Mouse (Mus musculus): ENCODE data around the gene Gpr83. TPM values are rescaled to one million over a fixed set of nuclear protein-coding genes. Genes with fewer than 3 reads are reported as not detected.

Gpr83 gene
- polyA plus RNA-seq, 1 experiment from 2014 or later, result 0.24 TPM

DNA sequence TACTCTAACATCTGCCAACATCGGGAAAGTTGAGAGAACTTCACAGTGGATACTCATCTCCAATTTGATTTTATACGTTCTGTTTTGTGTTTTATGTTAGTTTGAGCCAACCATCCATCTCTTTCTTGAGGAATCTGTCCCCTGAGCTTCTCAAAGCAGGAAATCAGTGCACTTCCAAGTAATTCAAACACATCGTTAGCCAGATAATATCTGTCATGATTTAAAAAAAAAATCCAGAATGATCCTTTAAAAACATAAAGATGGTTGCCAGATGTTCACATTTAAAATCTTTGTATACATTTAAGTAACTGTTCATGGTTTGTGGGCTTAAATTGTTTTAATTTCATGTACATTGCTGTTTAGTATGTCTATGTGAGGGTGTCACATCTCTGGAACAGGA, 45.9 kb downstream of the Gpr83 start:
- Histone ChIP-seq H3K4me2 (ENCODE audit: low read depth, low read length) (no peak overlapping the region), H3K27me3 (ENCODE audit: control insufficient read depth, insufficient read depth, low read depth, low read length) (no peaks in the 10 kb centered on the region), H3K9me3 (ENCODE audit: control insufficient read depth, low read length) (no peaks in the 10 kb centered on the region), H3K27ac (ENCODE audit: low read length) (no peak overlapping the region), H3K9ac (ENCODE audit: low read length) (no peak overlapping the region), H3K36me3 (ENCODE audit: control insufficient read depth, insufficient read depth, low read length) (no peaks in the 10 kb centered on the region), H3K4me3 (ENCODE audit: low read length) (no peak overlapping the region), H3K4me1 (replicated peaks; ENCODE audit: control insufficient read depth, insufficient read depth, low read length) (peaks cover 25% of the 10 kb centered on the region)
- WGBS, result 34% methylated on average over 3 of the region's 3 CpGs
- no peak for ATAC-seq (ENCODE audit: low read depth)

- H3K9me3 ChIP-seq (ENCODE audit: control insufficient read depth, low read length), result no peaks in the 10 kb centered on the region
- H3K27ac ChIP-seq (ENCODE audit: low read length), result no peak overlapping the region; the same call in 1 of the 2 replicates
- H3K9ac ChIP-seq (ENCODE audit: low read length), result no peak overlapping the region
- no peaks in the 10 kb centered on the region for H3K27me3 ChIP-seq (ENCODE audit: control insufficient read depth, insufficient read depth, low read depth, low read length)
- H3K4me1 ChIP-seq (replicated peaks; ENCODE audit: control insufficient read depth, insufficient read depth, low read length), result peaks cover 20% of the 10 kb centered on the region
- no peaks in the 10 kb centered on the region for H3K36me3 ChIP-seq (ENCODE audit: control insufficient read depth, insufficient read depth, low read length)
- peak; percentile 56 for ATAC-seq (ENCODE audit: low read depth)
- 20% methylated on average over 7 of the region's 7 CpGs for WGBS
- no peak overlapping the region for H3K4me2 ChIP-seq (ENCODE audit: low read depth, low read length)
- H3K4me3 ChIP-seq (ENCODE audit: low read length), result no peak overlapping the region
These were observed 47.9 kb downstream of the Gpr83 start for GRCm38 (mm10) chr9:14907816-14908415.

DNA sequence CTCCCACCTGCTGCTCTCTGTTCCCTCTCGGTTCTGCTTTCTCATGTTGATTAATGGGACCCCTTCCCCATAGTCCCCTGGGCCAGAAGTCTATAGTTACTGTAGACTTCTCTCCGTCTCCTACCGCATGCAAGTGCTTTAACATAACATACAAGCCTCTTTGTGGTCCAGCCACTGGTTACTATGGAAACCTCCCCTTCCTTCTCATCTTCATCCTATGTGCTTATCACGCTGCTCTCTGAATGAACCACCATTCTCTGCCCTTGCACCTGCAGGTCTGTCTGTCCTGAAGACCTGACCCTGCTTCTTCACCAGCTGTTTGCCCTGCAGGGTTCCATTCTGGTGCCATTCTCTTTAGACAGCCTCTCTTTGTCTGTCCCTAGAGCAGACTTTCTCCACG, 50.0 kb downstream of the Gpr83 start:
- Histone ChIP-seq H3K36me3 (ENCODE audit: control insufficient read depth, insufficient read depth, low read length) (no peaks in the 10 kb centered on the region), H3K27me3 (ENCODE audit: control insufficient read depth, insufficient read depth, low read depth, low read length) (no peaks in the 10 kb centered on the region), H3K4me2 (ENCODE audit: low read depth, low read length) (no peak overlapping the region), H3K9ac (ENCODE audit: low read length) (no peak overlapping the region), H3K4me3 (ENCODE audit: low read length) (no peak overlapping the region), H3K27ac (ENCODE audit: low read length) (no peak overlapping the region), H3K9me3 (ENCODE audit: control insufficient read depth, low read length) (no peaks in the 10 kb centered on the region), H3K4me1 (replicated peaks; ENCODE audit: control insufficient read depth, insufficient read depth, low read length) (peaks cover 13% of the 10 kb centered on the region)
- no peak for ATAC-seq (ENCODE audit: low read depth)
- 59% methylated on average over 5 of the region's 5 CpGs for WGBS

DNA sequence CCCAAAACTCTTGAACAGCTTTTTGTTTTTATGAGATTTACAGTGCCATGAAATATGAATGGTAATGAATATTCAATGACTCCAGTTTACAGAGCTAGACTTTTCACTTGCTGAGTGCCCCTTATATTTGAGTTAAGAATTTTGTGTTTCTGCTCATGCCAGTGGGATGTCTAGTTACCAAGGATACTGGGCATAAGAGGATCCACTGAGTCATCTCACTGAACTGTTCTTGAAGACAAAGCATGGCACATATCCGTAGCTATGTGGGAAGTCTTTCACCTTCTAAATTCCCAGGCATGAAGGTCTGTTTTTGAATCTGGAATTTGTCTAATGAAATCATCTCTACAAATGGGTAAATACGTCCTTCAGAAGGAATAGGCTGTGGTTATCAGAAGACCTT, 52.0 kb downstream of the Gpr83 start:
- no peak overlapping the region for H3K27ac ChIP-seq (ENCODE audit: low read length)
- H3K4me1 ChIP-seq (replicated peaks; ENCODE audit: control insufficient read depth, insufficient read depth, low read length), result peaks cover 4% of the 10 kb centered on the region; the same call in 1 of the 2 replicates
- H3K27me3 ChIP-seq (ENCODE audit: control insufficient read depth, insufficient read depth, low read depth, low read length), result no peaks in the 10 kb centered on the region
- ATAC-seq (ENCODE audit: low read depth), result no peak
- H3K9ac ChIP-seq (ENCODE audit: low read length), result no peak overlapping the region
- H3K36me3 ChIP-seq (ENCODE audit: control insufficient read depth, insufficient read depth, low read length), result no peaks in the 10 kb centered on the region
- H3K4me3 ChIP-seq (ENCODE audit: low read length), result no peak overlapping the region
- H3K4me2 ChIP-seq (ENCODE audit: low read depth, low read length), result no peak overlapping the region
- WGBS, result 66% methylated on average over 2 of the region's 2 CpGs
- H3K9me3 ChIP-seq (ENCODE audit: control insufficient read depth, low read length), result no peaks in the 10 kb centered on the region

- WGBS, result 92% methylated on average over 2 of the region's 2 CpGs
- Histone ChIP-seq H3K36me3 (ENCODE audit: control insufficient read depth, insufficient read depth, low read length) (no peaks in the 10 kb centered on the region), H3K27ac (ENCODE audit: low read length) (no peak overlapping the region), H3K27me3 (ENCODE audit: control insufficient read depth, insufficient read depth, low read depth, low read length) (no peaks in the 10 kb centered on the region), H3K9ac (ENCODE audit: low read length) (no peak overlapping the region), H3K4me3 (ENCODE audit: low read length) (no peak overlapping the region), H3K4me1 (replicated peaks; ENCODE audit: control insufficient read depth, insufficient read depth, low read length) (peaks cover 3% of the 10 kb centered on the region), H3K9me3 (ENCODE audit: control insufficient read depth, low read length) (no peaks in the 10 kb centered on the region), H3K4me2 (ENCODE audit: low read depth, low read length) (no peak overlapping the region)
- no peak for ATAC-seq (ENCODE audit: low read depth)
These were observed 57.7 kb downstream of the Gpr83 start for GRCm38 (mm10) chr9:14917661-14918060.

DNA sequence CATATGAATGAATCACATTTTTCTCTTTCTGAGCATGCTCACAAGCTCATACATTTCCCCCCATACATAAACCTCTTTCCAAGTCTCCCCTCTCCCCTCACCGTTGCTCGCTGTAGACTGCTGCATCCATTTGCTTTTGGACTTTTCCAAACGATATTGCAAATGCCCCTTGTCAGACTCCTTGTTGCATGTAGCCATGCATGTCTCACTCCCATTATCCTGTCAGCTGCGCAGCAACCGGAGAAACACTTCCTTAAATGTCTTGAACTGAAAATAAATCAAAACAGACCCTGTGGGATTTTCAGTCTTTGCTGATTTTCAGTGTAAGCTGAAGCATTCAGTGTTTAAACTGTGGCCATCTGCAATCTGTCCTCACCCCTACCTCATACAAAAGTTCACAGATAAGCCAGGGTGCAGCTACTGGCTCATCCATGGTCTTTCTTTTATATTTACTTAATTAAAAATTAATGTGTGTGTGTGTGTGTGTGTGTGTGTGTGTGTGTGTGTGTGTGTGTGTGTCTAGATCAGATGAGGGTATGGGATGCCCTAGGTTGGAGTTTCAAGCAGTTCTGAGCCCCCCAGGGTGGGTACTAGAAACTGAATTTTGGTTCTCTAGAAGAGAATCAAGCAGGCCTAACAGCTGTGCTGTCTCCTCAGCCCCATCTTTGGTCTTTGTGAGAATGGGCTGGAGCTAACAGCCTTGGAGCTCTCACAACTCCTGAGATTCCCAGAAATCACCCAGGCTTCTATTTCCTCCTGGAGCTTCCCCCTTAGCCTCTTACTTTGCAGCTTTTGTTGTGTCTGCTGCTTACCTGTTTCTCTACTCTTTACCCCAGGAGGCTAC, 59.0 kb downstream of the Gpr83 start:
- Histone ChIP-seq H3K4me2 (ENCODE audit: low read depth, low read length) (no peak overlapping the region), H3K36me3 (ENCODE audit: control insufficient read depth, insufficient read depth, low read length) (no peaks in the 10 kb centered on the region), H3K4me1 (replicated peaks; ENCODE audit: control insufficient read depth, insufficient read depth, low read length) (peaks cover 3% of the 10 kb centered on the region), H3K9ac (ENCODE audit: low read length) (no peak overlapping the region), H3K9me3 (ENCODE audit: control insufficient read depth, low read length) (no peaks in the 10 kb centered on the region), H3K4me3 (ENCODE audit: low read length) (no peak overlapping the region), H3K27ac (ENCODE audit: low read length) (no peak overlapping the region), H3K27me3 (ENCODE audit: control insufficient read depth, insufficient read depth, low read depth, low read length) (no peaks in the 10 kb centered on the region)
- 36% methylated on average over 5 of the region's 5 CpGs for WGBS
- ATAC-seq (ENCODE audit: low read depth), result peak; percentile 41; the same call in 1 of the 2 replicates

Other genes with a start within 250 kb of the Gpr83 start
- 17.6 and 17.8 TPM in 2 replicates for gene Amotl1, start 215.2 kb upstream of the Gpr83 start, polyA plus RNA-seq (2015; fragmentation: Nextera tagmentation; extraction: Ambion mirVana)
- gene Piwil4, start 119.5 kb upstream of the Gpr83 start, polyA plus RNA-seq (2015; fragmentation: Nextera tagmentation; extraction: Ambion mirVana), result 0.48 and 0.74 TPM in 2 replicates
- gene Fut4, start 107.8 kb upstream of the Gpr83 start, polyA plus RNA-seq (2015; fragmentation: Nextera tagmentation; extraction: Ambion mirVana), result 2.5 and 3.2 TPM in 2 replicates
- 7.7 and 11.7 TPM in 2 replicates for gene 1700012B09Rik, start 89.2 kb upstream of the Gpr83 start, polyA plus RNA-seq (2015; fragmentation: Nextera tagmentation; extraction: Ambion mirVana)
- 23.2 and 26.6 TPM in 2 replicates for gene Mre11a, start 75.6 kb upstream of the Gpr83 start, polyA plus RNA-seq (2015; fragmentation: Nextera tagmentation; extraction: Ambion mirVana)
- 33.0 and 37.0 TPM in 2 replicates for gene Ankrd49, start 75.4 kb upstream of the Gpr83 start, polyA plus RNA-seq (2015; fragmentation: Nextera tagmentation; extraction: Ambion mirVana)
- 0.54 and 1.2 TPM in 2 replicates for gene Izumo1r, start 43.7 kb downstream of the Gpr83 start, polyA plus RNA-seq (2015; fragmentation: Nextera tagmentation; extraction: Ambion mirVana)
- 23.0 and 27.3 TPM in 2 replicates for gene Panx1, start 185.3 kb downstream of the Gpr83 start, polyA plus RNA-seq (2015; fragmentation: Nextera tagmentation; extraction: Ambion mirVana)

Measured in lung, embryonic 16.5 days (tissue).